Mouse (Mus musculus): ENCODE measurements at regions not wholly inside any gene's neighbourhood (a gene's known extent, or its start where the extent isn't known, plus 50 kb on each side); places are given as distances from the start of the nearest gene placed in this dataset.

GRCm38 (mm10) chr19:37777961-37778360 is 80.4 kb downstream of the Cyp26a1 start:
- H3K36me3 ChIP-seq (replicated peaks), result no peaks in the 10 kb centered on the region
- H3K4me3 ChIP-seq (ENCODE audit: low read depth, low read length), result no peak overlapping the region
- ATAC-seq (ENCODE audit: extremely low read depth, insufficient number of reproducible peaks, low FRiP score, poor library complexity, severe bottlenecking) (no peak), DNase-seq (ENCODE audit: low spot score) (no peak)
- TF ChIP-seq TAL1 (conservative IDR thresholded peaks at IDR 0.05; ENCODE audit: low read depth, low read length), result no peak
- no peak for TF ChIP-seq CTCF (IDR thresholded peaks at IDR 0.05; ENCODE audit: low read depth, low read length)
- TF ChIP-seq POLR2AphosphoS5 (IDR thresholded peaks at IDR 0.05; ENCODE audit: insufficient replicate concordance, low read depth, low read length), result no peak
- no peak for TF ChIP-seq GATA2 (IDR thresholded peaks at IDR 0.05; ENCODE audit: borderline replicate concordance, low read depth, low read length)
- TF ChIP-seq GATA1 (IDR thresholded peaks at IDR 0.05; ENCODE audit: borderline replicate concordance, low read length), result no peak
- no peaks in the 10 kb centered on the region for H3K9me3 ChIP-seq (replicated peaks)
- peaks cover 5% of the 10 kb centered on the region; the same call in 1 of the 2 replicates for H3K27me3 ChIP-seq (ENCODE audit: insufficient read depth, low read length)
- no peaks in the 10 kb centered on the region for H3K4me1 ChIP-seq (ENCODE audit: insufficient read depth, low read depth, low read length)

DNA sequence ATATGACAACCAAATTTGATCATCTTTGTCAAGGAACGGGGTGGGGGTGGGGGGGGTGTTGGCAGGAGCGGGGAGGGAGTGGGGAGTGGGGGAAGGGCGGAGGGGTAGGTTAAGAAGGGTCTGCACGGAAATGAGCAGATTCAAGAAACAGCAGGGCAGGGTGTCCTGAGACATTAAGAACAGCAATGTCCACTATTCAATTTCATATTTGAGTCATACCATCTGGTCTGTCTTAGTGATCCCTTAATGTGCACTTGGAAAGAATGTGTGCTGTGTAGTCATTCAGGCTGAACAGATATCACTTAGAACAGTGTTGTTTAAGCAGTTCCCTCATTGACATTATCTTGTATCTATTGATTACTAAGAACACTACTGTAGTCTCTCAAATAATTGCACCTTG is 81.0 kb downstream of the Cyp26a1 start:
- TF ChIP-seq TAL1 (conservative IDR thresholded peaks at IDR 0.05; ENCODE audit: low read depth, low read length) (no peak), CTCF (IDR thresholded peaks at IDR 0.05; ENCODE audit: low read depth, low read length) (no peak), GATA2 (IDR thresholded peaks at IDR 0.05; ENCODE audit: borderline replicate concordance, low read depth, low read length) (no peak), GATA1 (IDR thresholded peaks at IDR 0.05; ENCODE audit: borderline replicate concordance, low read length) (no peak), POLR2AphosphoS5 (IDR thresholded peaks at IDR 0.05; ENCODE audit: insufficient replicate concordance, low read depth, low read length) (no peak)
- ATAC-seq (ENCODE audit: extremely low read depth, insufficient number of reproducible peaks, low FRiP score, poor library complexity, severe bottlenecking) (no peak), DNase-seq (ENCODE audit: low spot score) (no peak)
- H3K27me3 ChIP-seq (ENCODE audit: insufficient read depth, low read length), result peaks cover 5% of the 10 kb centered on the region; the same call in 1 of the 2 replicates
- H3K4me1 ChIP-seq (ENCODE audit: insufficient read depth, low read depth, low read length), result no peaks in the 10 kb centered on the region
- H3K4me3 ChIP-seq (ENCODE audit: low read depth, low read length), result no peak overlapping the region
- no peaks in the 10 kb centered on the region for H3K36me3 ChIP-seq (replicated peaks)
- no peaks in the 10 kb centered on the region for H3K9me3 ChIP-seq (replicated peaks)

DNA sequence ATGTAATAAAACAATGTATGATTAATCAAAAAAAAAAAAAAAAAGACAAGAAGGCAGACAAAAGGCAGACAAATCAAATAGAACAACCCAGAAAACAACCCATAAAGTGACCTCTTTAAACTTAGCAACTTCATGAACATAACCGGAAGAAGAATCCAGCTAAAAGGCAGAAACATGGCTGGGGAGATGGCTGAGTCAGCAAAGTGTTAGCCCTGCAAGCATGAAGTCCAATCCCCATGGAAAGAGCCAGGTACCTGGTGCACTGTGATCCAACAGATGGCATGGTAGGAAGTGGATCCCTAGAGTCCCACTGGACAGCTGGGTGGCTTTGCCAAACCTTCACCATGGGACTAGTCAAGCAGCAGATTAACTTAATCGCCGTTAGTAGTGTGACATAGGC is 90.9 kb downstream of the Cyp26a1 start:
- TF ChIP-seq POLR2AphosphoS5 (IDR thresholded peaks at IDR 0.05; ENCODE audit: insufficient replicate concordance, low read depth, low read length) (no peak), GATA2 (IDR thresholded peaks at IDR 0.05; ENCODE audit: borderline replicate concordance, low read depth, low read length) (no peak), GATA1 (IDR thresholded peaks at IDR 0.05; ENCODE audit: borderline replicate concordance, low read length) (no peak), TAL1 (conservative IDR thresholded peaks at IDR 0.05; ENCODE audit: low read depth, low read length) (no peak)
- ATAC-seq (ENCODE audit: extremely low read depth, insufficient number of reproducible peaks, low FRiP score, poor library complexity, severe bottlenecking), result no peak

DNA sequence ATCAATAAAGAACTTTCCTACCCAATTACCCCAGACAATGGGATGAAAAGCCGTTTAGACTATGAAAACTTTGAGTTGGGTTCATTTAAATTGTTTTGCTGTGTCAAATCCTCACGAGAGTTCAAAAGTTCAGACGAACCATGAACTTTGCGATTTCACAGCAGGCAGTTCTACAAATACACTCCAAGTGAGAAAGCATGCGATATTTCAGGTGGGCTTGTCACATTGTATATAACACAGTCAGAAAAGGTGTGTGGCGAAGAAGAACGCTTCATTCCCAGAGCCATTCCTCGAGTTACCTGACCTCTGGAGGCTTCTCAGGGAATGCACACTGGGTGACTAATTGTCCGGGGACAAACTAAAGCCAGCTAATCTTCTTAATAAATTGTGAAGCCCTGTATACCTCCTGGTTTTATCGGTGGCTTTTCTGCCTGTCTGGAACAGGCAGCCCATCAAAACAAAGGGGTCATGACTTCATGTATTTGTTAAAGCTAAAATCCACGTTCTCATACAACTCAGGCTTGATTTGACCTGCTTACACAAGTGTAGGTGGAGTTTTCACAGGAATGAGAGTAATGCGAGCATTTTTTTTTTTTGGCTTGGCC is 92.1 kb downstream of the Cyp26a1 start:
- ATAC-seq (ENCODE audit: extremely low read depth, insufficient number of reproducible peaks, low FRiP score, poor library complexity, severe bottlenecking), result no peak
- DNase-seq (ENCODE audit: low spot score), result no peak
- TF ChIP-seq POLR2AphosphoS5 (IDR thresholded peaks at IDR 0.05; ENCODE audit: insufficient replicate concordance, low read depth, low read length) (no peak), CTCF (IDR thresholded peaks at IDR 0.05; ENCODE audit: low read depth, low read length) (no peak), GATA2 (IDR thresholded peaks at IDR 0.05; ENCODE audit: borderline replicate concordance, low read depth, low read length) (no peak), GATA1 (IDR thresholded peaks at IDR 0.05; ENCODE audit: borderline replicate concordance, low read length) (no peak), TAL1 (conservative IDR thresholded peaks at IDR 0.05; ENCODE audit: low read depth, low read length) (no peak)

More for the DNA sequence above, 90.9 kb downstream of the Cyp26a1 start:
- peaks cover 2% of the 10 kb centered on the region; the same call in 1 of the 2 replicates for H3K27me3 ChIP-seq (ENCODE audit: insufficient read depth, low read length)
- H3K4me1 ChIP-seq (ENCODE audit: insufficient read depth, low read depth, low read length), result no peaks in the 10 kb centered on the region
- DNase-seq (ENCODE audit: low spot score), result no peak
- H3K4me3 ChIP-seq (ENCODE audit: low read depth, low read length), result no peak overlapping the region
- H3K36me3 ChIP-seq (replicated peaks), result no peaks in the 10 kb centered on the region
- H3K9me3 ChIP-seq (replicated peaks), result no peaks in the 10 kb centered on the region

DNA sequence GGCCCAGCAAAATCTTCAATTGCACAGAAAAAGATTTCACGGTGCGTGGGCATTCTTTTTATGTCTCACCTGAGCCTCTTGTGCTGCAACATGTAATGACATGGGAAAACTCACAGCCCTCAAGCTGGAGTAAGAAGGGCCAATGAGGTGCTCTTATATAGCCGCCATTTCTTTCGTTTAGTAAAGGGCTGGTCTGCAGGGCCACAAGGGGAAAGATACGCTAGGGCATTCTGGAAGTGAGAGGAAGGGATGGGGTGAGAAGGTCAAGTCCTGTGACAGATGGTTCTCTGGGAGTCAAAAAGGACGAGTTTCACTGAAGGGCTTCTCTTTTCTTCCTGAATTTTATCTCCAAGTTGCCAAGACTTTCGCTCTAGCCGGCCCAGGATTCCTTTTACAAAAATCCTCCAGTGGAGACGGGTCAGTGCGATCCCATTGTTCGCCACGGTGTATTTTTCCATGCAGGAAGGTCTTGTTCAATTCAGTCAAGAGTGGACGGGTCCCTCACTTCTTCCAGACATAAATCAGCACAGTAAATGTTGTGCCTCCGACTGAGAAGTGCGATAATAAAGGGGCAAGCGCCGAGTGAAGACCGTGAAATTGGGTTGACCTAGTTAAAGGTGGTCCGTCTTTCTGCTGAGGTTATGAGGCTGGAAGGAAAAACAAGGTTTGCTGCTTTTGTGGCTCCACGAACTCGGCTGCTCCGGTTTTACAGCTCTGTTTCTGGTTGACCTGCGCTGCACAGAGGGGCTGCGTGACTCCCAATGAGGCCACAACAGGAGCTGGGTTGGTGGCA is 92.9 kb downstream of the Cyp26a1 start:
- ATAC-seq (ENCODE audit: extremely low read depth, insufficient number of reproducible peaks, low FRiP score, poor library complexity, severe bottlenecking) (no peak), DNase-seq (ENCODE audit: low spot score) (no peak)
- no peaks in the 10 kb centered on the region for H3K9me3 ChIP-seq (replicated peaks)
- H3K36me3 ChIP-seq (replicated peaks), result no peaks in the 10 kb centered on the region
- H3K27me3 ChIP-seq (ENCODE audit: insufficient read depth, low read length), result peaks cover 2% of the 10 kb centered on the region
- TF ChIP-seq GATA2 (IDR thresholded peaks at IDR 0.05; ENCODE audit: borderline replicate concordance, low read depth, low read length), result no peak
- TF ChIP-seq POLR2AphosphoS5 (IDR thresholded peaks at IDR 0.05; ENCODE audit: insufficient replicate concordance, low read depth, low read length), result no peak
- no peak for TF ChIP-seq CTCF (IDR thresholded peaks at IDR 0.05; ENCODE audit: low read depth, low read length)
- no peak for TF ChIP-seq TAL1 (conservative IDR thresholded peaks at IDR 0.05; ENCODE audit: low read depth, low read length)
- no peak for TF ChIP-seq GATA1 (IDR thresholded peaks at IDR 0.05; ENCODE audit: borderline replicate concordance, low read length)
- no peak overlapping the region for H3K4me3 ChIP-seq (ENCODE audit: low read depth, low read length)
- H3K4me1 ChIP-seq (ENCODE audit: insufficient read depth, low read depth, low read length), result no peaks in the 10 kb centered on the region

More for the DNA sequence above, 92.1 kb downstream of the Cyp26a1 start:
- Histone ChIP-seq H3K9me3 (replicated peaks) (no peaks in the 10 kb centered on the region), H3K27me3 (ENCODE audit: insufficient read depth, low read length) (peaks cover 2% of the 10 kb centered on the region; the same call in 1 of the 2 replicates), H3K4me1 (ENCODE audit: insufficient read depth, low read depth, low read length) (no peaks in the 10 kb centered on the region), H3K4me3 (ENCODE audit: low read depth, low read length) (no peak overlapping the region), H3K36me3 (replicated peaks) (no peaks in the 10 kb centered on the region)

DNA sequence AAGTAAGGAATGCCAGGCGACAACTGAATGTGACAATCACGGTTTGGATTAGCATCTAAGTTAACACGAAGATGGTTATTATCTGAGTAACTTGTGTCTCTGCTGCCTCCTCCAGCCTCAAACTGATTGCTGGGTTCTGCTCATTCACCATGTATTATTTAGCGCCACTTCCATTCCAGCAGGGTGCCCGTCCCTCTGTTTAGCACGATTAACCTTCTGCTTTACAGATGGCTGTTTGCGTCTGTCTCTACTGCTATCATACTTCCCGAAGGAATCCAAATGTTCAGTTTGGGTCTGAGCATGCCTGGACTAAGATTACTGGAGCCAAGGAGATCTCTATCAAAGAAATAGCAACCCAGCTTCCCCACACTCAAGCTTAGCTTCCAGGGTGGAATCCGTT is 95.6 kb downstream of the Cyp26a1 start:
- Histone ChIP-seq H3K36me3 (replicated peaks) (no peaks in the 10 kb centered on the region), H3K4me3 (ENCODE audit: low read depth, low read length) (no peak overlapping the region), H3K4me1 (ENCODE audit: insufficient read depth, low read depth, low read length) (no peaks in the 10 kb centered on the region), H3K27me3 (ENCODE audit: insufficient read depth, low read length) (peaks cover 5% of the 10 kb centered on the region), H3K9me3 (replicated peaks) (no peaks in the 10 kb centered on the region)
- DNase-seq (ENCODE audit: low spot score) (no peak), ATAC-seq (ENCODE audit: extremely low read depth, insufficient number of reproducible peaks, low FRiP score, poor library complexity, severe bottlenecking) (no peak)
- TF ChIP-seq POLR2AphosphoS5 (IDR thresholded peaks at IDR 0.05; ENCODE audit: insufficient replicate concordance, low read depth, low read length) (no peak), TAL1 (conservative IDR thresholded peaks at IDR 0.05; ENCODE audit: low read depth, low read length) (no peak), GATA1 (IDR thresholded peaks at IDR 0.05; ENCODE audit: borderline replicate concordance, low read length) (no peak), GATA2 (IDR thresholded peaks at IDR 0.05; ENCODE audit: borderline replicate concordance, low read depth, low read length) (no peak), CTCF (IDR thresholded peaks at IDR 0.05; ENCODE audit: low read depth, low read length) (no peak)

Data from G1E (cell line).